Comparison of ENCODE assay signal across 10 mouse cellular contexts in the genomic region with DNA sequence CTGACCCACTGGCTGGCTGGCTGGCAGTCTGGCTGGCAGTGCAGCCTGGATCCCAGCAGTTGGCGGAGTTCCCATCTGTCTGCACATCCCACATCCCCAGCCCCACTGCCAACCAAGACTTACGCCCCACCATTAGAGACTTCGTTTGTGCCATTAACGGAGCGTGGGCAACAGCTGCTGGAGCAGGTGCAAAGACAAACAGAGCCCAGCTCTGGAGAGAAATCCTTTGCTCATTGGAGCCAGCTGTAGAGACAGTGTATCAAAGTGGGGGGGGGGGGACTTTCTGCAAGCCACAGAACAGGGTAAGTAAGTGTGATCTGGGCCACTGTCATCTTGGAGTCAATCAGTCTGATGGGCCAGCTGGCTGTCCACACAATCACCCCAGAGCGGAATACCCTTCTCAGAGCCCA. TPM values are rescaled to one million over a fixed set of nuclear protein-coding genes. Genes with fewer than 3 reads are reported as not detected.
A peak's percentile ranks its signal among the peaks of the same experiment; 100 is the strongest.
DNase-seq lines count a peak whose midpoint lies in the region; ATAC-seq and TF ChIP-seq lines count a peak whose summit lies in the region.
"Had no signal": no experiment of that assay in that cellular context is flagged by ENCODE, and none has a peak within 500 bp of the region (broad histone marks: within the 10 kb centered on the region; RNA-seq: fewer than 3 reads in every experiment).

No protein-coding gene starts in this region.

- no peak for DNase-seq in hindbrain, embryonic 10.5 days (ENCODE audit: low spot score)
- DNase-seq in forebrain, postnatal 0 days: peak; percentile 83
- peak; percentile 84 to 85 for DNase-seq in left cerebral cortex, postnatal 10 days (ENCODE audit: extremely low spot score in 1 of 2, low spot score in 2 of 2)
- peak; percentile 62 to 64 for DNase-seq in right cerebral cortex, adult 2 months (ENCODE audit: low spot score in 2 of 2)
- DNase-seq in lung, postnatal 36 days: no peak
- DNase-seq in ovary, postnatal 14 days (ENCODE audit: low spot score): no peak
- DNase-seq: kidney, adult 2 months; liver, postnatal 0 days had no signal

- peak overlapping the region; percentile 44; the same call in 1 of the 2 replicates for H3K27ac ChIP-seq in hindbrain, embryonic 13.5 days
- no peak overlapping the region; the same call in 1 of the 2 replicates for H3K27ac ChIP-seq in hindbrain, embryonic 10.5 days
- H3K27ac ChIP-seq in forebrain, postnatal 0 days (ENCODE audit: low read depth, low read length): peak overlapping the region; percentile 35; the same call in 1 of the 2 replicates

- H3K4me2 ChIP-seq in hindbrain, embryonic 13.5 days: no peak overlapping the region
- no peak overlapping the region for H3K4me2 ChIP-seq in forebrain, postnatal 0 days (ENCODE audit: low read depth)

- intact Hi-C loops in left cerebral cortex, postnatal 10 days (cut with DNase I): no loop called here

- no peaks in the 10 kb centered on the region for H3K27me3 ChIP-seq in hindbrain, embryonic 13.5 days
- H3K27me3 ChIP-seq in hindbrain, embryonic 10.5 days (ENCODE audit: insufficient read depth, poor library complexity, severe bottlenecking): peaks cover 21% of the 10 kb centered on the region
- H3K27me3 ChIP-seq in forebrain, postnatal 0 days (ENCODE audit: insufficient read depth, low read length): no peaks in the 10 kb centered on the region

- no peaks in the 10 kb centered on the region for H3K9me3 ChIP-seq in hindbrain, embryonic 13.5 days
- H3K9me3 ChIP-seq in hindbrain, embryonic 10.5 days: no peaks in the 10 kb centered on the region
- no peaks in the 10 kb centered on the region for H3K9me3 ChIP-seq in forebrain, postnatal 0 days (ENCODE audit: low read length)

- no peak overlapping the region for H3K4me3 ChIP-seq in hindbrain, embryonic 13.5 days
- no peak overlapping the region for H3K4me3 ChIP-seq in hindbrain, embryonic 10.5 days
- H3K4me3 ChIP-seq in forebrain, postnatal 0 days (ENCODE audit: low read depth, low read length): no peak overlapping the region

- H3K4me1 ChIP-seq in hindbrain, embryonic 13.5 days (replicated peaks): peaks cover 13% of the 10 kb centered on the region
- peaks cover 23% of the 10 kb centered on the region for H3K4me1 ChIP-seq in hindbrain, embryonic 10.5 days (replicated peaks)
- H3K4me1 ChIP-seq in forebrain, postnatal 0 days (ENCODE audit: insufficient read depth): no peaks in the 10 kb centered on the region

- no peak for TF ChIP-seq CTCF in forebrain, postnatal 0 days (IDR thresholded peaks at IDR 0.05; ENCODE audit: low read depth)

- WGBS in hindbrain, embryonic 13.5 days: 59% methylated on average over 6 of the region's 6 CpGs
- WGBS in hindbrain, embryonic 10.5 days: 87% methylated on average over 6 of the region's 6 CpGs
- WGBS in forebrain, postnatal 0 days: 37% methylated on average over 6 of the region's 6 CpGs

- H3K9ac ChIP-seq in hindbrain, embryonic 13.5 days: no peak overlapping the region
- H3K9ac ChIP-seq in forebrain, postnatal 0 days: no peak overlapping the region
- H3K9ac ChIP-seq: liver, postnatal 0 days had no signal

- peak; percentile 78 for ATAC-seq in hindbrain, embryonic 13.5 days (ENCODE audit: low FRiP score)
- peak; percentile 94 for ATAC-seq in forebrain, postnatal 0 days
- no peak for ATAC-seq in megakaryocyte progenitor cell, adult 5-6 weeks (replicated peaks; ENCODE audit: poor library complexity)
- ATAC-seq: liver, postnatal 0 days had no signal

- H3K36me3 ChIP-seq in hindbrain, embryonic 13.5 days: no peaks in the 10 kb centered on the region
- H3K36me3 ChIP-seq in hindbrain, embryonic 10.5 days: no peaks in the 10 kb centered on the region
- no peaks in the 10 kb centered on the region for H3K36me3 ChIP-seq in forebrain, postnatal 0 days (ENCODE audit: insufficient read depth)

RNA-seq across cellular contexts. Expression of gene Rplp1, which starts 52.3 kb away (rescaled TPM):
- 917 and 923 TPM in 2 replicates for polyA plus RNA-seq in hindbrain, embryonic 13.5 days (2015; fragmentation: Nextera tagmentation; extraction: Ambion mirVana)
- polyA plus RNA-seq in hindbrain, embryonic 10.5 days (2016; fragmentation: Nextera tagmentation; extraction: Ambion mirVana): 1,078 and 1,182 TPM in 2 replicates
- 3,281 and 3,879 TPM in 2 replicates for total RNA-seq in forebrain, postnatal 0 days (2014; rRNA removed)
- 995 and 1,414 TPM in 2 replicates for polyA plus RNA-seq in forebrain, postnatal 0 days (2015; fragmentation: Nextera tagmentation; extraction: Ambion mirVana)
- 1,000 to 10,000 TPM; 1,724 to 1,730 TPM for total RNA-seq in left cerebral cortex, postnatal 10 days (2021)
- 3,301 and 3,503 TPM in 2 replicates for total RNA-seq in megakaryocyte progenitor cell, adult 5-6 weeks (2015)
- 5,104 and 5,789 TPM in 2 replicates for total RNA-seq in megakaryocyte progenitor cell, adult 5-6 weeks (2017)

Comparison
In these comparisons a context has a peak if more than half of its experiments do, and no peak if none do; other contexts are left out.
1. DNase-seq: peak in forebrain, postnatal 0 days (single experiment), left cerebral cortex, postnatal 10 days (2 of 2) and right cerebral cortex, adult 2 months (2 of 2); none in hindbrain, embryonic 10.5 days (single experiment), lung, postnatal 36 days (single experiment) and ovary, postnatal 14 days (single experiment).